Mouse (Mus musculus): ENCODE results near the gene Epb41l2.

GRCm38 (mm10) chr10:25471944-25472343 is 112.3 kb downstream of the Epb41l2 start:
- TF ChIP-seq POLR2A (IDR thresholded peaks at IDR 0.05; ENCODE audit: extremely low read depth, insufficient read depth, low read length) (no peak), CTCF (IDR thresholded peaks at IDR 0.05; ENCODE audit: low read depth, low read length) (no peak)
